Mouse (Mus musculus) naive thymus-derived CD4-positive, alpha-beta T cell, adult 2 months (primary cell): ENCODE data around the gene Ggt5.

Experiments
- DNase-seq: peaks from one replicate; pipeline ENCODE4 v3.0.0-alpha.2; 2011; ENCODE audit warnings: low read depth

Ggt5 gene

GRCm38 (mm10) chr10:75626991-75627390 is 37.9 kb downstream of the Ggt5 start:
- no peak for DNase-seq

DNA sequence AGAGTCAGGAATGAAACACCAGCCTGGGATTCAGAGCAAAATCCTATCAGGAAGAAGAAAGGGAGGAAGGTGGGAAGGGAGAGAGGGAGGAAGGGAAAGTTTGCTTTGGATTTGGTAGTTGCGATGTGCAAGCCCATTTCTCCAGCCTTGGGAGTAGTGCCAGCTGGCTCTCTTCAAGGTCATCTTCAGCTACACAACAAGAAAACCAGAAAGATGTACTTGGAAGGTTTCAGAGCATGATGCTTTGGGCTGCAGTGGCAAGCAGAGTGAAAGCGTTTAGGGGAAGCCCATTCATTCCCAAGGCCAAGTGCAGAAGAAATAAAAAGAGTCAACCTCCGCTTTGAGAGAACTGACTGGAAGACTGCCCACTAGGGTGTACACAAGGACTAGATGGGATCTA is 38.4 kb downstream of the Ggt5 start:
- no peak for DNase-seq

DNA sequence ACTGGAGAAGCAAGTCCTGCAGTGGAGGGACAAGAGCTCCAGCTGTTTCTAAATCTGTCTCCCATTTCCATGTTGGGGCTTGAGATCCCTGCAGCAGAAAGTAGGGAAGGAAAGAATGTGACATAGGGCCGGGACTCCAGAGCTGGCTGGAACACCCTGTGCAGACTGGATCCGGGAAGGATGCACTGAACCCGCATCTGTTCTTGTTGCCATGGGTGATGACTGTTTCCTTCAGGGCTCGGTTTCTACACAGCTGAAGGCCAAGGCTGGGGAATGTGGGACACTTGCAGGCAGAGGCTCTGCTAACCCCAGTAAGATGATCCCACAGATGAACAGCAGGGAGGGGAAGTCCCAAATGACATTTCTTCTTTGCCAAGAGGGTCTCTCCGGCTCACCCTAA is 43.5 kb downstream of the Ggt5 start:
- no peak for DNase-seq

GRCm38 (mm10) chr10:75633048-75633447 is 43.9 kb downstream of the Ggt5 start:
- DNase-seq: no peak

GRCm38 (mm10) chr10:75633576-75634139 is 44.5 kb downstream of the Ggt5 start:
- no peak for DNase-seq

- no peak for DNase-seq
These were observed 45.5 kb downstream of the Ggt5 start for GRCm38 (mm10) chr10:75634610-75635009.

- DNase-seq: no peak
These were observed 46.0 kb downstream of the Ggt5 start for GRCm38 (mm10) chr10:75635019-75635692.

GRCm38 (mm10) chr10:75635693-75636055 is 46.5 kb downstream of the Ggt5 start:
- DNase-seq: peak; percentile 86

DNA sequence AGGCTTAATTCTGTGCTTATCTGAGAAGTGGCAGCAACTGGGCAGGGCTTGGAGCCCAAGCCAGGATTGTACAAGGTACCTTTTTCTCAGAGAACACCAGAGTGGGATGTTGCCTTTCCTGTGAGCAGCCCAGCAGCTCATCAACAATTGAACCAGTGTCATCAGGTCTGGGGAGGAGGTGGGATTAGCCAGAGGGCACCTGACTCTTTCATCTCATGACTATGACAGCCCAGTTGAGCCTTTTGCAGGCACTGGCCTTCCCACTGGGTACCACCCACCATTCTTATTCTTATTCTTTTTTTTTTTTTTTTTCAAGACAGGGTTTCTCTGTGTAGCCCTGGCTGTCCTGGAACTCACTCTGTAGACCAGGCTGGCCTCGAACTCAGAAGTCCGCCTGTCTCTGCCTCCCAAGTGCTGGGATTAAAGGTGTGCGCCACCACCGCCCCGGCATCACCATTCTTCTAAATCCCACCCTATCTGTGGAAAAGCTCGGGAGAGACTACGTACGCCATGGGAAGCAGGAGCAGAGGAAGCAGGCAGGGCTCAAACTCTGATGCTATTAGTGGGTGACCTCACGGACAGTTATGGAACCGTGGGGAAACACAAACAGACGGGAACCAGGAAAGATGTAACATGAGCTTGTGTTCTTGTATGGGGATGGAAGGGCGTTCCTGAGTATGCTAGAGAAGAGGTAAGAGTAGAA is 47.1 kb downstream of the Ggt5 start:
- DNase-seq: no peak

DNA sequence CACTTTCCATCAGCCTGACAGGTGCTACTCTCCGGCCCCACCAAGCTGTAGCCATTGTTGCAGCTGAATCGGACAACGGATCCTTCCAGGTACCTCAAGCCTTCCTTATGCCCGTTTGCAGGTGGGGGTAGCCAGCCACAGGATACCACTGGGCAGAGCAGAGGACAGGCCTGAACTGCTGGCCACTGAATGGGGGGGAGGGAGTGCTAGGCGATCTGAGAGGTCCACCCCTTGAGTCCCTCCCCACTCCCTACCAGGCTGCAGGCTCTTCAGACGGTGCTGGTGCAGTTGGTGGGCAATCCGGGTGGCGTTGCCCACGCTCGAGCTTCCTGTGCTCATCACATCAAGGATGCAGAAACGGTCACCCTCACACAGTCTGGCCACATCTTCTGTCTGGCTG is 48.6 kb downstream of the Ggt5 start:
- no peak for DNase-seq

- DNase-seq: no peak
These were observed 52.6 kb downstream of the Ggt5 start for GRCm38 (mm10) chr10:75641721-75642222.

- DNase-seq: no peak
These were observed 53.3 kb downstream of the Ggt5 start for GRCm38 (mm10) chr10:75642436-75642835.

- DNase-seq: peak; percentile 22
These were observed 53.8 kb downstream of the Ggt5 start for GRCm38 (mm10) chr10:75642891-75643290.

- peak; percentile 76 for DNase-seq
These were observed 54.7 kb downstream of the Ggt5 start, which contains the start of gene Susd2 for GRCm38 (mm10) chr10:75643741-75644343. Susd2 (minus strand) TSS chr10:75644008.

- DNase-seq: no peak
These were observed 56.5 kb downstream of the Ggt5 start for GRCm38 (mm10) chr10:75645616-75646015.

- no peak for DNase-seq
These were observed 57.3 kb downstream of the Ggt5 start for GRCm38 (mm10) chr10:75646406-75646805.

DNA sequence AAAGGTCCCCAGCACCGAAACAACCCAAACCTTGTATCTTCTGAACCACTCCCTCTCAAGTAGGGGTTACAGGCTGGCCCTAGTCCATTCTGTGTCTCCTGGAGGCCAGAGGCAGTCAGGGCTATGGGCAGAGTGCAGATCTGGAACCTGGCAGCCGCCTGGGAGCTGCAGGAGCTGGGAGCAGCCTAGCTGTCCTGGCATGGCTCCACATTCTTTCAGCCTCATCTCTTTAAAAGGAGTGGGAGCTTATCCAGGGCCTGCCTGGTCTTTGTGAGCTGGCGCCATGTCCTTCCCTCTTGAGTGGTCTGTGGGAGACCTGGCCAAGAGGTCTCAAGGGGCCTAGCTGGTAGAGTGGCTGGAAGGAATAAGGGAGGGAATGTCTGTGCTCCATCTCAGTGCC is 58.2 kb downstream of the Ggt5 start:
- DNase-seq: no peak

- no peak for DNase-seq
These were observed 59.0 kb downstream of the Ggt5 start for GRCm38 (mm10) chr10:75648091-75648490.

GRCm38 (mm10) chr10:75649001-75649400 is 59.9 kb downstream of the Ggt5 start:
- no peak for DNase-seq

GRCm38 (mm10) chr10:75649406-75649995 is 60.4 kb downstream of the Ggt5 start:
- DNase-seq: no peak

- DNase-seq: no peak
These were observed 61.3 kb downstream of the Ggt5 start for GRCm38 (mm10) chr10:75650306-75650902.
